Mouse (Mus musculus) urinary bladder, postnatal 10 days (tissue): ENCODE data around the gene Desi1.
"Not testable (repeated sequence)": the region's sequence is repeated elsewhere in the genome, so short reads cannot be mapped to it uniquely, and the experiment has no call there.

Experiments used
- DNase-seq: peaks from one replicate; pipeline ENCODE4 v3.0.0; 2022; ENCODE audit warnings: low spot score

Desi1 gene

GRCm38 (mm10) chr15:82017461-82017860 lies 16.2 kb downstream of the Desi1 start:
- no peak for DNase-seq

GRCm38 (mm10) chr15:82016830-82017229 lies 16.8 kb downstream of the Desi1 start:
- no peak for DNase-seq

- peak; percentile 97 for DNase-seq
Measured at GRCm38 (mm10) chr15:82016101-82016808, 17.4 kb downstream of the Desi1 start.

- DNase-seq = no peak
Measured at GRCm38 (mm10) chr15:82015392-82016100, 18.1 kb downstream of the Desi1 start.

GRCm38 (mm10) chr15:82014745-82015391 lies 18.8 kb downstream of the Desi1 start:
- no peak for DNase-seq

- DNase-seq = no peak
Measured at GRCm38 (mm10) chr15:82011947-82012346, 21.7 kb downstream of the Desi1 start.

GRCm38 (mm10) chr15:82004257-82004656 lies 29.4 kb downstream of the Desi1 start:
- DNase-seq = no peak

- DNase-seq = no peak
Measured at GRCm38 (mm10) chr15:81993992-81994391, 39.7 kb downstream of the Desi1 start.

GRCm38 (mm10) chr15:81990549-81990948 lies 43.1 kb downstream of the Desi1 start:
- DNase-seq = no peak

- peak; percentile 58 for DNase-seq
Measured at GRCm38 (mm10) chr15:81989371-81990062, 44.1 kb downstream of the Desi1 start.

GRCm38 (mm10) chr15:81987646-81988045 lies 46.0 kb downstream of the Desi1 start, which contains the start of gene Xrcc6:
Gene Xrcc6, plus strand, starts transcription at chr15:81987835.
- DNase-seq = no peak

- DNase-seq = no peak
Measured at GRCm38 (mm10) chr15:81985267-81986161, 48.1 kb downstream of the Desi1 start.

- DNase-seq = no peak
Measured at GRCm38 (mm10) chr15:81982173-81982572, 51.5 kb downstream of the Desi1 start.

GRCm38 (mm10) chr15:81980321-81980720 lies 53.3 kb downstream of the Desi1 start, which contains the start of gene 1700029P11Rik:
Gene 1700029P11Rik, plus strand, starts transcription at chr15:81980540.
- DNase-seq = no peak

GRCm38 (mm10) chr15:81975156-81975555 lies 58.5 kb downstream of the Desi1 start:
- not testable (repeated sequence) for DNase-seq

- DNase-seq = not testable (repeated sequence)
Measured at GRCm38 (mm10) chr15:81970498-81970897, 63.2 kb downstream of the Desi1 start.

- not testable (repeated sequence) for DNase-seq
Measured at GRCm38 (mm10) chr15:81969635-81970034, 64.0 kb downstream of the Desi1 start.

- DNase-seq = no peak
Measured at GRCm38 (mm10) chr15:81969173-81969572, 64.5 kb downstream of the Desi1 start.

GRCm38 (mm10) chr15:81968447-81968846 lies 65.2 kb downstream of the Desi1 start:
- DNase-seq = no peak

GRCm38 (mm10) chr15:81967821-81968220 lies 65.8 kb downstream of the Desi1 start:
- DNase-seq = no peak
